ENCODE assay signal across 10 mouse cellular contexts in genomic region chr13:85066585-85067550, GRCm38 (mm10).
DNase-seq lines count a peak whose midpoint lies in the region; ATAC-seq lines count a peak whose summit lies in the region.
"Had no signal": no experiment of that assay in that cellular context is flagged by ENCODE, and none has a peak within 500 bp of the region (broad histone marks: within the 10 kb centered on the region; RNA-seq: fewer than 3 reads in every experiment).

No protein-coding gene starts in this region.

- intact Hi-C loops in left cerebral cortex, postnatal 4 days (cut with DNase I), result loop anchor here (5.0 kb wide), 1 partner anchor 305 kb away; no protein-coding TSS in a partner anchor

- H3K9ac ChIP-seq in forebrain, embryonic 16.5 days (replicated peaks; ENCODE audit: low read depth, low read length), result 0 out of 2 replicates have a peak overlapping the region, but pooled peaks have one; percentile 17

- no peaks in the 10 kb centered on the region for H3K9me3 ChIP-seq in forebrain, embryonic 16.5 days (ENCODE audit: control insufficient read depth, low read length)

- peak overlapping the region; percentile 91 for H3K27ac ChIP-seq in forebrain, embryonic 16.5 days (ENCODE audit: low read length)
- H3K27ac ChIP-seq: kidney, postnatal 0 days had no signal

- no peak overlapping the region for H3K4me3 ChIP-seq in forebrain, embryonic 16.5 days (replicated peaks; ENCODE audit: low read length)

- H3K4me1 ChIP-seq in forebrain, embryonic 16.5 days (replicated peaks; ENCODE audit: control insufficient read depth, insufficient read depth, low read length), result peaks cover 7% of the 10 kb centered on the region

- peak; percentile 100 for ATAC-seq in frontal cortex, adult (ENCODE audit: low TSS enrichment)
- peak; percentile 88 for ATAC-seq in forebrain, embryonic 16.5 days
- ATAC-seq: Patski had no signal

- H3K4me2 ChIP-seq in forebrain, embryonic 16.5 days (ENCODE audit: low read length), result peak overlapping the region; percentile 28

- H3K27me3 ChIP-seq in forebrain, embryonic 16.5 days (replicated peaks; ENCODE audit: control insufficient read depth, insufficient read depth, low read length), result no peaks in the 10 kb centered on the region

- H3K36me3 ChIP-seq in forebrain, embryonic 16.5 days (ENCODE audit: control insufficient read depth, insufficient read depth), result no peaks in the 10 kb centered on the region

- DNase-seq in frontal cortex, postnatal 14 days (ENCODE audit: low spot score in 2 of 2), result no peak
- DNase-seq in left cerebral cortex, postnatal 4 days, result peak; percentile 29
- DNase-seq in right cerebral cortex, adult 2 months (ENCODE audit: low spot score in 2 of 2), result peak; percentile 36 to 37
- no peak for DNase-seq in adrenal gland, postnatal 14 days
- no peak for DNase-seq in thymus, adult 18-20 months
- DNase-seq in layer of hippocampus, postnatal 10 days (ENCODE audit: low spot score in 2 of 2), result no peak

- WGBS in forebrain, embryonic 16.5 days, result 5% methylated on average over 6 of the region's 6 CpGs

Comparison
In these comparisons a context has a peak if more than half of its experiments do, and no peak if none do; other contexts are left out.
1. DNase-seq: peak in left cerebral cortex, postnatal 4 days (single experiment) and right cerebral cortex, adult 2 months (2 of 2); none in frontal cortex, postnatal 14 days (0 of 2), adrenal gland, postnatal 14 days (single experiment), thymus, adult 18-20 months (0 of 2) and layer of hippocampus, postnatal 10 days (0 of 2).